Mouse (Mus musculus): ENCODE results near the gene Gm10772. TPM values are rescaled to one million over a fixed set of nuclear protein-coding genes. Genes with fewer than 3 reads are reported as not detected.
"Not testable (repeated sequence)": the region's sequence is repeated elsewhere in the genome, so short reads cannot be mapped to it uniquely, and the experiment has no call there.

Gm10772 gene
- polyA plus RNA-seq (2014; fragmentation: Nextera tagmentation; extraction: Ambion mirVana): not detected in 2 replicates

DNA sequence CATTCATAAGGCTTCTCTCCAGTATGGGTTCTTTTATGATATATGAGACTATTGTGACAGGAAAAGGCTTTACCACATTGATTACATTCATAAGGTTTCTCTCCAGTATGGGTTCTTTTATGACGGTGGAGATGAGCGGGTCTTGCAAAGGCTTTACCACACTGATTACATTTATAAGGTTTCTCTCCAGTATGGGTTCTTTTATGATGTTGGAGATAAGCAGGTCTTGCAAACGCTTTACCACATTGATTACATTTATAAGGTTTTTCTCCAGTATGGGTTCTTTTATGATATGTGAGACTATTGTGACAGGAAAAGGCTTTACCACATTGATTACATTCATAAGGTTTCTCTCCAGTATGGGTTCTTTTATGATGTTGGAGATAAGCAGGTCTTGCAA, at the start of gene Gm10772:
TSS of gene Gm10772 (minus strand) at position 101 of the 400 bp plus-strand sequence.
- not testable (repeated sequence) for H3K4me1 ChIP-seq (replicated peaks; ENCODE audit: control insufficient read depth, insufficient read depth, low read length); ATAC-seq (replicated peaks; ENCODE audit: low FRiP score); H3K27ac ChIP-seq (ENCODE audit: low read depth, low read length); DNase-seq (ENCODE audit: low spot score); H3K9ac ChIP-seq (ENCODE audit: low read depth, low read length); H3K4me3 ChIP-seq (ENCODE audit: low read depth, low read length); H3K9me3 ChIP-seq (ENCODE audit: control insufficient read depth, low read length); H3K27me3 ChIP-seq (replicated peaks; ENCODE audit: control insufficient read depth, insufficient read depth, low read length); H3K4me2 ChIP-seq; H3K36me3 ChIP-seq (ENCODE audit: control insufficient read depth, insufficient read depth, low read length)
- WGBS: 92% methylated on average over 2 of the region's 3 CpGs

DNA sequence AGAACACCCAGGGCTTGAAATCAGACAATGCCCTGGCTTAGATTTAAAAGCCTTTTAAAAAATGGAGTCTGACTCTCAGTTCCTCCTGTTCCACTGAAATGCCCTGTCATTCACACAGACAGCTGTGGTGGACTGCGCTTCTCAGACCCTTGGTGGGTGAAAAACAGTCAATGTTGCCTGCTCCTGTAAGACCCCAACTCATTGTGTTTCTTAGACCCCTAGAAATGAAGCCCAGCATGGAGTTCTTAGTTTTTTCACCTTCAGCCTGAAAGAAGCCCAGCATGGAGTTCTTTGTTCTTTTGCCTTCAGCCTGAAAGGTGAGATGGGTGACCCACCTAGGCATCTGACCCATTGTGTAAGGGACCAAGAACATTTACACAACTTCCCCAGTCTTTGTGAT, 36.5 kb upstream of the Gm10772 start:
- not testable (repeated sequence) for H3K9ac ChIP-seq (ENCODE audit: low read depth, low read length); H3K27me3 ChIP-seq (replicated peaks; ENCODE audit: control insufficient read depth, insufficient read depth, low read length); H3K4me1 ChIP-seq (replicated peaks; ENCODE audit: control insufficient read depth, insufficient read depth, low read length); H3K27ac ChIP-seq (ENCODE audit: low read depth, low read length); DNase-seq (ENCODE audit: low spot score); H3K36me3 ChIP-seq (ENCODE audit: control insufficient read depth, insufficient read depth, low read length); H3K4me3 ChIP-seq (ENCODE audit: low read depth, low read length); ATAC-seq (replicated peaks; ENCODE audit: low FRiP score); H3K9me3 ChIP-seq (ENCODE audit: control insufficient read depth, low read length); H3K4me2 ChIP-seq
- WGBS: no CpG with 5 or more reads among the region's 1 CpGs

DNA sequence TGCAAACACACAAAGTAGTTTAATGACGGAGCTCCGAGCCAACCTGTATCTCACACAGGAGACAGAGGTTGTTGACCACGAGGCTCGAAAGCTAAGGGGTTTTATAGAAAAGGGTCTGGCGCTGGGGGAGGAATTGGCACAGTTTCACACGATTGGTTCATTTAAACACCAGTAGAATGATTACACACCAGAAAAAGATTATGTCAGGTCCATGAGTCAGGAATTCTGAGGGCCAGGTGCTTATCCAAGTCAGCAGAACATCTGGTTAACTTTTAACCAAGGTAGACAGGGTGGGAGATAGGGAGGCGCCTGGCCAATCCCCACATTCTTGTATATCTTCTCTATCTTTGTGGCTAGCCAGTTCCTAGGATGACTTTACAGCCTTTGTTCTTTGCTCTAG, 35.8 kb upstream of the Gm10772 start:
- H3K9me3 ChIP-seq (ENCODE audit: control insufficient read depth, low read length); H3K9ac ChIP-seq (ENCODE audit: low read depth, low read length); DNase-seq (ENCODE audit: low spot score); H3K4me2 ChIP-seq; H3K27ac ChIP-seq (ENCODE audit: low read depth, low read length); H3K36me3 ChIP-seq (ENCODE audit: control insufficient read depth, insufficient read depth, low read length); ATAC-seq (replicated peaks; ENCODE audit: low FRiP score); H3K27me3 ChIP-seq (replicated peaks; ENCODE audit: control insufficient read depth, insufficient read depth, low read length); H3K4me3 ChIP-seq (ENCODE audit: low read depth, low read length); H3K4me1 ChIP-seq (replicated peaks; ENCODE audit: control insufficient read depth, insufficient read depth, low read length): not testable (repeated sequence)
- WGBS: 80% methylated on average over 2 of the region's 7 CpGs

DNA sequence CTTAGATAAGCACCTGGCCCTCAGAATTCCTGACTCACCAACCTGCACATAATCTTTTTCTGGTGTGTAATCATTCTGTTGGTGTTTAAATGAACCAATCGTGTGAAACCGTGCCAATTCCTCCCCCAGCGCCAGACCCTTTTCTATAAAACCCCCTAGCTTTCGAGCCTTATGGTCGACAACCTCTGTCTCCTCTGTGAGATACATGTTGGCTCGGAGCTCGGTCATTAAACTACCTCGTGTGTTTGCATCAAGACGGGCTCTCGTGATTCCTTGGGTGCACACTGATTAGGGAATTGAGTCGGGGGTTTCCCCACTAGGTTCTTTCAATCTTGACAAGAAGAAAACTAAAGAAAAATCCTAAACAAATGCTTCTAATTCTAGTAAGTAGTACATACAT, 13.0 kb downstream of the Gm10772 start:
- H3K4me3 ChIP-seq (ENCODE audit: low read depth, low read length): no peak overlapping the region
- H3K27me3 ChIP-seq (replicated peaks; ENCODE audit: control insufficient read depth, insufficient read depth, low read length): no peaks in the 10 kb centered on the region
- WGBS: no CpG with 5 or more reads among the region's 11 CpGs
- H3K36me3 ChIP-seq (ENCODE audit: control insufficient read depth, insufficient read depth, low read length): no peaks in the 10 kb centered on the region
- no peaks in the 10 kb centered on the region for H3K9me3 ChIP-seq (ENCODE audit: control insufficient read depth, low read length)
- H3K4me1 ChIP-seq (replicated peaks; ENCODE audit: control insufficient read depth, insufficient read depth, low read length): no peaks in the 10 kb centered on the region
- no peak for ATAC-seq (replicated peaks; ENCODE audit: low FRiP score)
- no peak for DNase-seq (ENCODE audit: low spot score)
- no peak overlapping the region for H3K9ac ChIP-seq (ENCODE audit: low read depth, low read length)
- H3K4me2 ChIP-seq: no peak overlapping the region
- H3K27ac ChIP-seq (ENCODE audit: low read depth, low read length): no peak overlapping the region

DNA sequence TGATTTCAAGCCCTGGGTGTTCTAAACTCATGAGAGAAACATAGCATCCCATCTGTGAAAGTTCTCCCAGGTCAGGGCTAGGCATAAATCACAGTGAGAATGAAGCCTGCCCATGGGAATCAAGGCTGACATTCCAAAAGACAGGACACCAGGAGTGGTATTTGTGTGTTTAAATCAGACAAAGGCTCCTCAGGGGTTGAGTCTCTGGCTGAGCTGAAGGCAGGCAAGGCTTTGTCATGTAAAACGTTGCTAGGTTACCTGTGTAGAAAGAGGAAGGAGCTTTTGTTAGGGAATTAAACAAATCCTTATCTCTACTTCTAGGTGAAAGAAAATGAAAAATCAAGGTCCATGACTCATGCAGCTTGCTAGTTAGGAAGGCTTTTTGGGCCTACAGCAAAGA, 13.6 kb downstream of the Gm10772 start:
- not testable (repeated sequence) for H3K9ac ChIP-seq (ENCODE audit: low read depth, low read length); H3K9me3 ChIP-seq (ENCODE audit: control insufficient read depth, low read length); H3K4me3 ChIP-seq (ENCODE audit: low read depth, low read length); H3K27ac ChIP-seq (ENCODE audit: low read depth, low read length); H3K4me1 ChIP-seq (replicated peaks; ENCODE audit: control insufficient read depth, insufficient read depth, low read length); DNase-seq (ENCODE audit: low spot score); H3K4me2 ChIP-seq; H3K27me3 ChIP-seq (replicated peaks; ENCODE audit: control insufficient read depth, insufficient read depth, low read length); H3K36me3 ChIP-seq (ENCODE audit: control insufficient read depth, insufficient read depth, low read length); ATAC-seq (replicated peaks; ENCODE audit: low FRiP score)
- WGBS: no CpG with 5 or more reads among the region's 1 CpGs

DNA sequence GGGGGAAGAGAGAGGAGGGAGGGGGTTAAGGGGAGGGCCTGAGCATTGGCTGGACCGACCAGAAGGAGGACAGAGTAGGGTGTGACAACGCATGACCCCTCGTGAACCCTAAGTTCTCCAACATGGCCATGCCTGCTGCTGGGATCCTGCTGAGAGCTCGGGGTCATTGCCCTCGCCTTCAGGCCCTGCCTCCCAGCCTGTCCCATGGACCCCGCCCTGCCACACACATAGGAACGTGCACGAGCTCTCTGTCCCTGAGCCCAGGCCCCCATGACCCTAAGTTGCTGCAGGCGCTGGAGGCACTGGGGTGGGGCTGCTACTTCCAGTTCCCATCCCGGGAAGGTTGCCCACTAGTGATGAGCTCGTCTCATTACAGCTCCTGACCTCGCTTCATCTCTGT, 48.2 kb downstream of the Gm10772 start:
- not testable (repeated sequence) for H3K4me3 ChIP-seq (ENCODE audit: low read depth, low read length); ATAC-seq (replicated peaks; ENCODE audit: low FRiP score); H3K9me3 ChIP-seq (ENCODE audit: control insufficient read depth, low read length); H3K9ac ChIP-seq (ENCODE audit: low read depth, low read length); DNase-seq (ENCODE audit: low spot score); H3K4me2 ChIP-seq; H3K27me3 ChIP-seq (replicated peaks; ENCODE audit: control insufficient read depth, insufficient read depth, low read length); H3K27ac ChIP-seq (ENCODE audit: low read depth, low read length); H3K36me3 ChIP-seq (ENCODE audit: control insufficient read depth, insufficient read depth, low read length); H3K4me1 ChIP-seq (replicated peaks; ENCODE audit: control insufficient read depth, insufficient read depth, low read length)
- WGBS: 70% methylated on average over 5 of the region's 12 CpGs

Other genes with a start within 250 kb of the Gm10772 start
- gene Gm10324, start 108.0 kb downstream of the Gm10772 start, polyA plus RNA-seq (2014; fragmentation: Nextera tagmentation; extraction: Ambion mirVana): not detected in 2 replicates
- gene 2410141K09Rik, start 213.5 kb upstream of the Gm10772 start, polyA plus RNA-seq (2014; fragmentation: Nextera tagmentation; extraction: Ambion mirVana): not detected in 2 replicates

Data from liver, embryonic 11.5 days (tissue).